Mouse (Mus musculus) MEL (cell line): ENCODE measurements around the gene Meaf6.
A peak's percentile ranks its signal among the peaks of the same experiment; 100 is the strongest.

ENCODE experiments used
- CTCF ChIP-seq, 3 experiments: IDR thresholded peaks in 2 of 3; conservative IDR thresholded peaks in 1 of 3; 2 replicates each; pipeline ENCODE4 v1.5.1; 2011 to 2012; ENCODE audit warnings: low read length in 3 of 3, low read depth in 2 of 3, mild to moderate bottlenecking in 2 of 3, improper control_type of control experiment in 1 of 3, inconsistent platforms in 1 of 3, mixed read lengths in 1 of 3, moderate library complexity in 1 of 3; ENCODE audit not compliant: control insufficient read depth in 1 of 3, insufficient read depth in 1 of 3, poor library complexity in 1 of 3, severe bottlenecking in 1 of 3
- NRF1 ChIP-seq: IDR thresholded peaks from 2 replicates; pipeline ENCODE4 v1.6.1; 2014; ENCODE audit warnings: low read depth, mild to moderate bottlenecking, inconsistent platforms, low read length, improper control_type of control experiment, moderate library complexity; ENCODE audit not compliant: poor library complexity, insufficient read depth, severe bottlenecking
- POLR2A ChIP-seq, 2 experiments: IDR thresholded peaks; 2 replicates each; pipeline ENCODE4 v1.6.1; 2011 to 2012; ENCODE audit warnings: low read length in 2 of 2, mild to moderate bottlenecking in 2 of 2, control low read depth in 1 of 2, improper control_type of control experiment in 1 of 2, low read depth in 1 of 2, moderate library complexity in 1 of 2; ENCODE audit not compliant: control insufficient read depth in 1 of 2, insufficient read depth in 1 of 2, poor library complexity in 1 of 2
- RCOR1 ChIP-seq: IDR thresholded peaks from 2 replicates; pipeline ENCODE4 v1.6.1; 2012; ENCODE audit warnings: low read depth, mild to moderate bottlenecking, inconsistent platforms, low read length, improper control_type of control experiment

- TF ChIP-seq POLR2A (IDR thresholded peaks at IDR 0.05; ENCODE audit: control insufficient read depth in 1 of 2, insufficient read depth in 1 of 2, low read depth in 1 of 2, low read length in 2 of 2, poor library complexity in 1 of 2) (no peak), CTCF (IDR thresholded peaks at IDR 0.05 in 2 of 3, conservative IDR thresholded peaks at IDR 0.05 in 1 of 3; ENCODE audit: control insufficient read depth in 1 of 3, insufficient read depth in 1 of 3, low read depth in 2 of 3, low read length in 3 of 3, poor library complexity in 1 of 3, severe bottlenecking in 1 of 3) (peak; percentile 55 to 66 (median 62)), RCOR1 (no peak), NRF1 (no peak)
Observed at GRCm38 (mm10) chr4:125059025-125059424, 25.9 kb upstream of the Meaf6 start.
